Mouse (Mus musculus) G1E (cell line): ENCODE results near the gene Ehd1. TPM values are rescaled to one million over a fixed set of nuclear protein-coding genes. Genes with fewer than 3 reads are reported as not detected.

Experiments
- ATAC-seq: 2 replicates; pipeline ENCODE4 v1.8.0; 2016; ENCODE audit warnings: mild to moderate bottlenecking; ENCODE audit not compliant: insufficient number of reproducible peaks, poor library complexity, low FRiP score, severe bottlenecking; ENCODE audit errors: extremely low read depth
- DNase-seq: peaks from one replicate; pipeline ENCODE4 v3.0.0; 2012; ENCODE audit warnings: low spot score
- H3K27me3 ChIP-seq: 2 replicates; pipeline ENCODE4 v1.6.1; 2012; ENCODE audit warnings: mild to moderate bottlenecking, low read length, inconsistent platforms; ENCODE audit not compliant: insufficient read depth
- H3K36me3 ChIP-seq: replicated peaks from 2 replicates; pipeline ENCODE3; 2012; ENCODE audit warnings: mild to moderate bottlenecking, inconsistent platforms
- H3K4me1 ChIP-seq: 2 replicates; pipeline ENCODE4 v1.6.1; 2012; ENCODE audit warnings: low read depth, low read length, inconsistent platforms, mixed read lengths; ENCODE audit not compliant: insufficient read depth
- H3K4me3 ChIP-seq: 2 replicates; pipeline ENCODE4 v1.5.1; 2012; ENCODE audit warnings: low read depth, mild to moderate bottlenecking, inconsistent platforms, low read length, moderate library complexity, mixed read lengths
- H3K9me3 ChIP-seq: replicated peaks from 2 replicates; pipeline ENCODE4 v1.6.1; 2012; ENCODE audit warnings: inconsistent platforms
- CTCF ChIP-seq: IDR thresholded peaks from 2 replicates; pipeline ENCODE4 v1.5.1; 2012; ENCODE audit warnings: low read depth, low read length, inconsistent platforms, mixed read lengths
- GATA1 ChIP-seq: IDR thresholded peaks from 2 replicates; pipeline ENCODE4 v1.6.1; 2012; ENCODE audit warnings: borderline replicate concordance, low read length, inconsistent platforms, mixed read lengths
- GATA2 ChIP-seq: IDR thresholded peaks from 2 replicates; pipeline ENCODE4 v1.6.1; 2012; ENCODE audit warnings: low read depth, low read length, inconsistent platforms, borderline replicate concordance
- POLR2AphosphoS5 ChIP-seq: IDR thresholded peaks from 2 replicates; pipeline ENCODE4 v1.6.1; 2012; ENCODE audit warnings: low read depth, low read length, inconsistent platforms; ENCODE audit not compliant: insufficient replicate concordance
- TAL1 ChIP-seq: conservative IDR thresholded peaks from 2 replicates; pipeline ENCODE4 v1.6.1; 2012; ENCODE audit warnings: low read depth, low read length, inconsistent platforms, mixed read lengths
- polyA plus RNA-seq: library from polyadenylated mRNA; stranded (reverse); fragments of >175 nt; gene quantifications from 2 replicates; pipeline ENCODE4 v1.2.3, GENCODE M21; 2012
- total RNA-seq, 2 experiments: library from RNA; stranded (forward) in 1 of 2; stranded (reverse) in 1 of 2; fragments of 200-1000 nt in 1 of 2; fragments of >200 nt in 1 of 2; fragmentation: Nextera tagmentation in 1 of 2; gene quantifications; 2 replicates each; pipeline ENCODE4 v1.2.3; 2014 to 2017

Ehd1 gene
- total and polyA plus RNA-seq, 3 experiments = 18.7 to 132 (median 23.3) TPM

GRCm38 (mm10) chr19:6333761-6334595, 57.5 kb downstream of the Ehd1 start:
- Histone ChIP-seq H3K4me3 (peak overlapping the region; percentile 85), H3K36me3 (peaks cover 29% of the 10 kb centered on the region), H3K4me1 (peaks cover 56% of the 10 kb centered on the region), H3K27me3 (peaks cover 3% of the 10 kb centered on the region; the same call in 1 of the 2 replicates), H3K9me3 (no peaks in the 10 kb centered on the region)
- DNase-seq (no peak), ATAC-seq (no peak)
- TF ChIP-seq TAL1 (no peak), GATA1 (no peak), GATA2 (no peak), CTCF (no peak), POLR2AphosphoS5 (no peak)

GRCm38 (mm10) chr19:6334673-6335457, 58.3 kb downstream of the Ehd1 start, which contains the start of gene Men1:
Men1 (plus strand) TSS chr19:6334979.
- no peak for TF ChIP-seq POLR2AphosphoS5
- peaks cover 65% of the 10 kb centered on the region for H3K4me1 ChIP-seq
- peak; percentile 92 for ATAC-seq

GRCm38 (mm10) chr19:6335458-6335827, 58.9 kb downstream of the Ehd1 start:
- no peak for ATAC-seq
- peak; percentile 41 for DNase-seq

More at GRCm38 (mm10) chr19:6334673-6335457, 58.3 kb downstream of the Ehd1 start, which contains the start of gene Men1:
- Histone ChIP-seq H3K4me3 (peak within 1 kb of the TSS; percentile 85), H3K36me3 (peaks cover 38% of the 10 kb centered on the region), H3K9me3 (no peaks in the 10 kb centered on the region), H3K27me3 (peaks cover 3% of the 10 kb centered on the region; the same call in 1 of the 2 replicates)
- DNase-seq = peak; percentile 96

GRCm38 (mm10) chr19:6336920-6337319, 60.4 kb downstream of the Ehd1 start:
- DNase-seq = no peak

More at GRCm38 (mm10) chr19:6335458-6335827, 58.9 kb downstream of the Ehd1 start:
- Histone ChIP-seq H3K4me1 (peaks cover 71% of the 10 kb centered on the region), H3K36me3 (peaks cover 44% of the 10 kb centered on the region), H3K4me3 (peak overlapping the region; percentile 85), H3K9me3 (no peaks in the 10 kb centered on the region), H3K27me3 (peaks cover 3% of the 10 kb centered on the region; the same call in 1 of the 2 replicates)
- TF ChIP-seq GATA1 = no peak
- TF ChIP-seq POLR2AphosphoS5 = no peak
- no peak for TF ChIP-seq GATA2

GRCm38 (mm10) chr19:6338171-6338570, 61.6 kb downstream of the Ehd1 start:
- no peak for DNase-seq
- H3K27me3 ChIP-seq = no peaks in the 10 kb centered on the region
- no peak overlapping the region for H3K4me3 ChIP-seq
- TF ChIP-seq GATA1 (no peak), POLR2AphosphoS5 (no peak), TAL1 (no peak), CTCF (no peak), GATA2 (no peak)
- ATAC-seq = no peak
- peaks cover 61% of the 10 kb centered on the region for H3K36me3 ChIP-seq
- peaks cover 77% of the 10 kb centered on the region for H3K4me1 ChIP-seq
- H3K9me3 ChIP-seq = no peaks in the 10 kb centered on the region

More at GRCm38 (mm10) chr19:6336920-6337319, 60.4 kb downstream of the Ehd1 start:
- H3K4me3 ChIP-seq = peak overlapping the region; percentile 59; the same call in 1 of the 2 replicates
- no peak for ATAC-seq
- H3K9me3 ChIP-seq = no peaks in the 10 kb centered on the region
- H3K36me3 ChIP-seq = peaks cover 49% of the 10 kb centered on the region
- TF ChIP-seq GATA2 = no peak
- TF ChIP-seq CTCF = no peak
- TF ChIP-seq POLR2AphosphoS5 = no peak
- no peak for TF ChIP-seq TAL1
- TF ChIP-seq GATA1 = no peak
- peaks cover 71% of the 10 kb centered on the region for H3K4me1 ChIP-seq
- H3K27me3 ChIP-seq = no peaks in the 10 kb centered on the region

GRCm38 (mm10) chr19:6338716-6339115, 62.2 kb downstream of the Ehd1 start:
- no peak for TF ChIP-seq GATA2
- no peak for TF ChIP-seq POLR2AphosphoS5
- no peak for TF ChIP-seq GATA1
- TF ChIP-seq TAL1 = no peak
- no peak for TF ChIP-seq CTCF
- Histone ChIP-seq H3K4me3 (no peak overlapping the region), H3K36me3 (peaks cover 66% of the 10 kb centered on the region), H3K9me3 (no peaks in the 10 kb centered on the region), H3K27me3 (no peaks in the 10 kb centered on the region), H3K4me1 (peaks cover 75% of the 10 kb centered on the region)
- ATAC-seq = no peak
- DNase-seq = no peak
